Mouse (Mus musculus) gastrocnemius, adult 2 months (tissue): ENCODE results near the gene Enox2. TPM values are rescaled to one million over a fixed set of nuclear protein-coding genes. Genes with fewer than 3 reads are reported as not detected.
A peak's percentile ranks its signal among the peaks of the same experiment; 100 is the strongest.

Experiments
- DNase-seq: peaks from one replicate; pipeline ENCODE4 v3.0.0; 2022
- H3K27ac ChIP-seq: fragments of 200-600 bp; 2 replicates; pipeline ENCODE4 v1.8.1; 2022; ENCODE audit warnings: mild to moderate bottlenecking
- H3K4me3 ChIP-seq: fragments of 200-600 bp; 2 replicates; pipeline ENCODE4 v1.8.1; 2022; ENCODE audit warnings: mild to moderate bottlenecking, moderate library complexity
- CTCF ChIP-seq: fragments of 200-600 bp; IDR thresholded peaks from 2 replicates; pipeline ENCODE4 v1.8.1; 2022; ENCODE audit warnings: antibody characterized with exemption, mild to moderate bottlenecking, moderate library complexity
- intact Hi-C: fragments of 180-260 bp; cut with DNase I; formaldehyde crosslinking; loops from one replicate; pipeline ENCODE4 v1.15.1; 2025
- long read RNA-seq, 2 experiments: library from polyadenylated mRNA; stranded (forward); transcript quantifications; one replicate each; pipeline ENCODE4 v2.0.0; 2021
- total RNA-seq, 2 experiments: library from RNA; stranded (reverse); gene quantifications; 2 replicates each; pipeline ENCODE4 v1.2.3; 2021

The Enox2 gene
- total RNA-seq, result 10 to 100 TPM in 1 of 2 experiments, 1 to 10 TPM in 1; 8.1 to 34.0 TPM
- long read RNA-seq, experiment 1, partial matches to known transcripts, result 1 of 6 reads
- long read RNA-seq, experiment 1, other reads (novel, unspliced or antisense), result 3 of 6 reads
- long read RNA-seq, experiment 2, partial matches to known transcripts, result 0 of 21 reads
- long read RNA-seq, experiment 2, other reads (novel, unspliced or antisense), result 16 of 21 reads

- peak within 1 kb of the TSS; percentile 94 for H3K27ac ChIP-seq
- H3K4me3 ChIP-seq, result peak within 1 kb of the TSS; percentile 88
- intact Hi-C loops, result no loop called here
- TF ChIP-seq CTCF, result no peak
- DNase-seq, result peak; percentile 85
Observed at GRCm38 (mm10) chrX:49287700-49288563, at the start of gene Enox2. Gene Enox2, minus strand, starts transcription at chrX:49288259.

- no peak for DNase-seq
- peak; percentile 60 for TF ChIP-seq CTCF
- intact Hi-C loops, result loop anchor here (5.0 to 10.0 kb wide), 2 partner anchors 412 to 625 kb away; no protein-coding TSS in a partner anchor
- no peak overlapping the region for H3K4me3 ChIP-seq
- no peak overlapping the region for H3K27ac ChIP-seq
Observed at GRCm38 (mm10) chrX:49309496-49309895, 21.4 kb upstream of the Enox2 start.

- intact Hi-C loops, result loop anchor here (5.0 to 10.0 kb wide), 2 partner anchors 409 to 622 kb away; no protein-coding TSS in a partner anchor
- DNase-seq, result peak; percentile 14
- no peak overlapping the region for H3K27ac ChIP-seq
- TF ChIP-seq CTCF, result peak; percentile 75
- H3K4me3 ChIP-seq, result no peak overlapping the region
Observed at GRCm38 (mm10) chrX:49306659-49307058, 18.6 kb upstream of the Enox2 start.

GRCm38 (mm10) chrX:49279918-49280586, 8.0 kb downstream of the Enox2 start:
- no peak for DNase-seq
- Histone ChIP-seq H3K27ac (peak overlapping the region; percentile 35), H3K4me3 (no peak overlapping the region)
- TF ChIP-seq CTCF, result no peak
- intact Hi-C loops, result no loop called here

GRCm38 (mm10) chrX:49273487-49274042, 14.5 kb downstream of the Enox2 start:
- no peak for DNase-seq
- Histone ChIP-seq H3K4me3 (peak overlapping the region; percentile 61), H3K27ac (peak overlapping the region; percentile 58)
- TF ChIP-seq CTCF, result no peak
- intact Hi-C loops, result no loop called here

GRCm38 (mm10) chrX:49250816-49251215, 37.2 kb downstream of the Enox2 start:
- intact Hi-C loops, result no loop called here
- no peak overlapping the region for H3K4me3 ChIP-seq
- no peak overlapping the region for H3K27ac ChIP-seq
- no peak for TF ChIP-seq CTCF
- no peak for DNase-seq

GRCm38 (mm10) chrX:49225792-49226426, 62.1 kb downstream of the Enox2 start:
- no peak for DNase-seq
- Histone ChIP-seq H3K27ac (no peak overlapping the region), H3K4me3 (no peak overlapping the region)
- TF ChIP-seq CTCF, result no peak
- intact Hi-C loops, result no loop called here

GRCm38 (mm10) chrX:49216422-49216821, 71.6 kb downstream of the Enox2 start:
- Histone ChIP-seq H3K4me3 (no peak overlapping the region), H3K27ac (no peak overlapping the region)
- no peak for DNase-seq
- intact Hi-C loops, result no loop called here
- TF ChIP-seq CTCF, result no peak

- TF ChIP-seq CTCF, result no peak
- Histone ChIP-seq H3K27ac (no peak overlapping the region), H3K4me3 (no peak overlapping the region)
- DNase-seq, result no peak
- intact Hi-C loops, result no loop called here
Observed at GRCm38 (mm10) chrX:49196386-49196785, 91.7 kb downstream of the Enox2 start.

- DNase-seq, result no peak
- no peak for TF ChIP-seq CTCF
- intact Hi-C loops, result no loop called here
Observed at GRCm38 (mm10) chrX:49181136-49181535, 106.9 kb downstream of the Enox2 start.

GRCm38 (mm10) chrX:49178670-49179069, 109.4 kb downstream of the Enox2 start:
- no peak for DNase-seq
- intact Hi-C loops, result no loop called here
- no peak for TF ChIP-seq CTCF
- H3K4me3 ChIP-seq, result no peak overlapping the region
- H3K27ac ChIP-seq, result no peak overlapping the region

More at GRCm38 (mm10) chrX:49181136-49181535, 106.9 kb downstream of the Enox2 start:
- Histone ChIP-seq H3K4me3 (no peak overlapping the region), H3K27ac (no peak overlapping the region)

GRCm38 (mm10) chrX:49154280-49154679, 133.8 kb downstream of the Enox2 start:
- no peak for TF ChIP-seq CTCF
- intact Hi-C loops, result loop anchor here (10.0 kb wide), 1 partner anchor 111 kb away; no protein-coding TSS in a partner anchor
- no peak for DNase-seq
- H3K4me3 ChIP-seq, result no peak overlapping the region
- H3K27ac ChIP-seq, result no peak overlapping the region
